Mouse (Mus musculus) hindbrain, embryonic 15.5 days (tissue): ENCODE results near the gene Stambpl1. TPM values are rescaled to one million over a fixed set of nuclear protein-coding genes. Genes with fewer than 3 reads are reported as not detected.

Experiments used
- polyA plus RNA-seq: library from polyadenylated mRNA; unstranded; fragments of >200 nt; fragmentation: Nextera tagmentation; extraction: Ambion mirVana; gene quantifications from 2 replicates; pipeline ENCODE4 v1.2.1, GENCODE M21; 2015

Gene Stambpl1
- polyA plus RNA-seq, 1 experiment from 2014 or later = 24.0 TPM

Other genes with a start within 250 kb of the Stambpl1 start
- gene Lipf, start 231.0 kb upstream of the Stambpl1 start, polyA plus RNA-seq = not detected in 2 replicates
- not detected in 2 replicates for gene Lipk, start 183.9 kb upstream of the Stambpl1 start, polyA plus RNA-seq
- not detected in 2 replicates for gene Lipn, start 124.9 kb upstream of the Stambpl1 start, polyA plus RNA-seq
- not detected in 2 replicates for gene Lipm, start 91.3 kb upstream of the Stambpl1 start, polyA plus RNA-seq
- not detected in 2 replicates for gene Ankrd22, start 26.2 kb upstream of the Stambpl1 start, polyA plus RNA-seq
- gene Acta2, start 63.4 kb downstream of the Stambpl1 start, polyA plus RNA-seq = 18.3 and 19.2 TPM in 2 replicates
- gene Fas, start 98.4 kb downstream of the Stambpl1 start, polyA plus RNA-seq = 1.3 and 1.6 TPM in 2 replicates